Mouse (Mus musculus) megakaryocyte, embryonic 14.5 days (primary cell): Measurements from ENCODE around the gene Camsap1.

Experiments
- FLI1 ChIP-seq: IDR thresholded peaks from 2 replicates; pipeline ENCODE4 v1.6.1; 2012; ENCODE audit warnings: low read length, inconsistent platforms, mixed read lengths
- GATA1 ChIP-seq: IDR thresholded peaks from 3 replicates; pipeline ENCODE4 v1.6.1; 2012; ENCODE audit warnings: mixed read lengths, low read length, inconsistent platforms, borderline replicate concordance

- no peak for TF ChIP-seq GATA1
- no peak for TF ChIP-seq FLI1
These were observed 68.9 kb downstream of the Camsap1 start for GRCm38 (mm10) chr2:25914201-25914600.
